Mouse (Mus musculus): ENCODE measurements at regions not wholly inside any gene's neighbourhood (a gene's known extent, or its start where the extent isn't known, plus 50 kb on each side); places are given as distances from the start of the nearest gene placed in this dataset.

DNA sequence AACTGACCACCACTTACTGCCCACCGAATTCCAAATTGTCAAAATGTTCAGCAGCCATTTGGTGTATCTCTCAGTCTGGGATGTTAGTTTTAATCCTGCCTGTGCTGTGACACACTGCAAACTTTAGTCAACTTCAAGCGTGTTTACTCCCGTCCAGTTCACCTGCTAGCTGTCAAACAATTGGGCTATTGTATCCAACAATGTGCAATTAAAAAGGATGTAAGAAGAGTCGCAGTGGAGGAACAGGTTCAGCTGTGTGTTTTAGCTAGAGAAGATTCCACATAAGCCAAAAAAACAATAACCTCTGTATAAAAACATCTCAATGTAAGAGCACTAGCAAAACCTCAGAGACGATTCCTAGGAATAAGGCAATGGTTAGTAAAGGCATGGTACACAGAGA lies 392.7 kb upstream of the Prickle1 start:
- Histone ChIP-seq H3K27me3 (ENCODE audit: insufficient read depth, low read length) (no peaks in the 10 kb centered on the region), H3K36me3 (ENCODE audit: insufficient read depth, low read length) (no peaks in the 10 kb centered on the region), H3K9ac (ENCODE audit: low read depth, low read length) (no peak overlapping the region), H3K4me1 (replicated peaks; ENCODE audit: insufficient read depth, low read length) (no peaks in the 10 kb centered on the region), H3K9me3 (replicated peaks; ENCODE audit: low read length) (peaks cover 3% of the 10 kb centered on the region; the same call in 1 of the 2 replicates), H3K4me3 (replicated peaks; ENCODE audit: low read depth, low read length) (no peak overlapping the region), H3K27ac (no peak overlapping the region), H3K4me2 (ENCODE audit: low read length) (no peak overlapping the region)
- ATAC-seq (replicated peaks; ENCODE audit: low FRiP score, low read depth) (no peak), DNase-seq (ENCODE audit: low spot score) (no peak)
- 62% methylated on average over 5 of the region's 5 CpGs for WGBS
- no peak for TF ChIP-seq CTCF (IDR thresholded peaks at IDR 0.05; ENCODE audit: low read depth)

DNA sequence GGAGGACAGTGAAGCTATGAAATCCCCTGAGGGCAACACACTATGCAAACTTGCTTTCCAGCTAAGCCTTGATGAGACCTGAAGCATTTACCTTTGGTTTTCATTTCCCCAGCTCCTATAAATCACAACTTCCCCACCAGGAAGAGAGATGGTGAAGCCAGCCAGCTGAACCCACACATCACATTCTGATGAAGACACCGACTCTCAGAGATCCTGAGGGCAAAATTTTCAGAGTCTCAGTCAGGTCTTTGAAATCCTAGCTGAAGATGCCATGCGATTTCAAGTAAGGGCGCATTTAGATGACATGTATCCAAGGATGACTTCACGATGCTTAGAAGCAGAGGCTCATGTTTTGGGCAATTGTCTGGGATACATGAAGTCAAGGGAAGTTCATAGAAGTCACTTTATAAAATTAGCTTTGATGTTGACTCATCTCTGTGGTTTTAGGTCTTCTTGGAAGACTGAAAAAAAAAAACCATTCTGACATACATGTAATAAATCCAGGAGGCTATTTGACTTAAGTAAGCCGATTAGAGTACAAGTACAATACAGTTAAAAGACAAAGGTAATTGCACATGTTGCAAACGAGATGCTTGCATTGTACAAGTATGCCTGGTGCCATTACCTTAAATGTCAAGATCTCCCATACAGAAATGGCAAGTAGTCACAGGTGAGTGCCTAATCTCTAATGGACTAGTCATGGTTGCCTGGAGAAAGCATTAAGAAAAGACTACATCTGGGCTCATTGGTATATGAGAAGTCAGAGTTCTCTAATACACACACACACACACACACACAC lies 391.1 kb upstream of the Prickle1 start:
- peaks cover 3% of the 10 kb centered on the region; the same call in 1 of the 2 replicates for H3K9me3 ChIP-seq (replicated peaks; ENCODE audit: low read length)
- H3K9ac ChIP-seq (ENCODE audit: low read depth, low read length) = no peak overlapping the region
- no peaks in the 10 kb centered on the region for H3K27me3 ChIP-seq (ENCODE audit: insufficient read depth, low read length)
- DNase-seq (ENCODE audit: low spot score) (no peak), ATAC-seq (replicated peaks; ENCODE audit: low FRiP score, low read depth) (no peak)
- no peak overlapping the region for H3K27ac ChIP-seq
- no peak for TF ChIP-seq CTCF (IDR thresholded peaks at IDR 0.05; ENCODE audit: low read depth)
- H3K36me3 ChIP-seq (ENCODE audit: insufficient read depth, low read length) = no peaks in the 10 kb centered on the region
- no peak overlapping the region for H3K4me3 ChIP-seq (replicated peaks; ENCODE audit: low read depth, low read length)
- 72% methylated on average over 6 of the region's 6 CpGs for WGBS
- H3K4me1 ChIP-seq (replicated peaks; ENCODE audit: insufficient read depth, low read length) = no peaks in the 10 kb centered on the region
- H3K4me2 ChIP-seq (ENCODE audit: low read length) = no peak overlapping the region

DNA sequence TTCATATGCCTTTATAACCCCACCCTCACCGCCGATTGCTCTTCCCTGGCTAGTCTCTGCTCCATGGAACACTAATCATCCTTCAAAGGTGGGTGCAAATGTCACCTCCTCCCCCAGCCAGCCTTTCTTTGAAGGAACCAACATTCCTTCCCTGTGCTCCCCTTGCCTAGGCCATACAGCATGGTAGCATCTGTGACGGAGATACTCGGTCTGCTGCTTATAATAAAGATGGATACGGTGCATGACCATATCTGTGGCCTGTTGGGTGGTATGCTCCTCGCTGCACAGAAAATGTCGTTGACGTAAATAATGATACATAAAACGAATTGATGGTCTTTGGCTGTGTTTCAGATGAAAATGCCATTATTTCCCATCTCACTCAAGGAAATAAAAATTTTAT lies 386.4 kb upstream of the Prickle1 start:
- Histone ChIP-seq H3K4me1 (replicated peaks; ENCODE audit: insufficient read depth, low read length) (no peaks in the 10 kb centered on the region), H3K9ac (ENCODE audit: low read depth, low read length) (no peak overlapping the region), H3K4me3 (replicated peaks; ENCODE audit: low read depth, low read length) (no peak overlapping the region), H3K9me3 (replicated peaks; ENCODE audit: low read length) (peaks cover 3% of the 10 kb centered on the region; the same call in 1 of the 2 replicates), H3K27me3 (ENCODE audit: insufficient read depth, low read length) (no peaks in the 10 kb centered on the region), H3K27ac (no peak overlapping the region), H3K4me2 (ENCODE audit: low read length) (no peak overlapping the region), H3K36me3 (ENCODE audit: insufficient read depth, low read length) (no peaks in the 10 kb centered on the region)
- no peak for TF ChIP-seq CTCF (IDR thresholded peaks at IDR 0.05; ENCODE audit: low read depth)
- WGBS = 63% methylated on average over 9 of the region's 9 CpGs
- DNase-seq (ENCODE audit: low spot score) (peak; percentile 58), ATAC-seq (replicated peaks; ENCODE audit: low FRiP score, low read depth) (no peak)

DNA sequence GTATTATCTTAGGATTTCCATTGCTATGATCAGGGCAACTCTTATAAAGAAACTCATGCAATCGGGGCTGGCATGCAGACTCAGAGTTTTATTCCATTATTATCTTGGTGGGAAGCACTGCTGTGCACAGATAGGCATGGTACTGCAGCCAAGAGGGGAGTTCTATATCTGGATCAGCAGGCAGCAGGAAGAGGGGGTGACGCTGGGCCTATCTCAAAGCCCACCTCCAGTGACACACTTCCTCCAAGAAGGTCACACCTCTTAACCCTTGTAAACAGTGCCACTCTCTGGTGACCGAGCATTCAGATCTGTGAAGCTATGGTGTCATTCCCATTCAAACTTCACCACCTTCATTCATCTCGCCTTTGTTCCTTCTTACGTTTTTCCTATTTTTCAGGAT lies 381.8 kb upstream of the Prickle1 start:
- Histone ChIP-seq H3K4me2 (ENCODE audit: low read length) (no peak overlapping the region), H3K4me1 (replicated peaks; ENCODE audit: insufficient read depth, low read length) (no peaks in the 10 kb centered on the region), H3K27me3 (ENCODE audit: insufficient read depth, low read length) (no peaks in the 10 kb centered on the region), H3K4me3 (replicated peaks; ENCODE audit: low read depth, low read length) (no peak overlapping the region), H3K36me3 (ENCODE audit: insufficient read depth, low read length) (no peaks in the 10 kb centered on the region), H3K9me3 (replicated peaks; ENCODE audit: low read length) (no peaks in the 10 kb centered on the region), H3K27ac (no peak overlapping the region), H3K9ac (ENCODE audit: low read depth, low read length) (no peak overlapping the region)
- DNase-seq (ENCODE audit: low spot score) (no peak), ATAC-seq (replicated peaks; ENCODE audit: low FRiP score, low read depth) (no peak)
- no peak for TF ChIP-seq CTCF (IDR thresholded peaks at IDR 0.05; ENCODE audit: low read depth)
- WGBS = 79% methylated on average over 5 of the region's 5 CpGs

DNA sequence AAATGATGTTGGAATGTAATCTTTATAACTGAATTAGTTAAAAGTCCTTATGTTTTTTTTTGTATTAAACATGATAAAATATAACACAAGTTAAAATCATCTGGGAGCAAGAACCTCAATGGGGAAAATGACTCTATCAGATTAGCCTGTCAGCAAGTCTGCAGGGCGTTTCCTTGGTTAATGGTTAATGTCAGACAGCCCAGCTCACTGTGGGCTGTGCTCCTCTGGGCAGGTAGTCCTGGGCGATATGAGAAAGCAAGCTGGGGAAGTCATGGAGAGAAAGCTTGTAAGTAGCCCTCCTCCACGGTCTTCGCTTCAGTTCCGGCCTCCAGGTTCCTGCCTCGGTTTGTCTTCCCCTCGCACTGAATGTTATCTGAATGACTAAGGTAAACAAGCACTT lies 379.0 kb upstream of the Prickle1 start:
- H3K4me2 ChIP-seq (ENCODE audit: low read length) = no peak overlapping the region
- ATAC-seq (replicated peaks; ENCODE audit: low FRiP score, low read depth) (no peak), DNase-seq (ENCODE audit: low spot score) (no peak)

DNA sequence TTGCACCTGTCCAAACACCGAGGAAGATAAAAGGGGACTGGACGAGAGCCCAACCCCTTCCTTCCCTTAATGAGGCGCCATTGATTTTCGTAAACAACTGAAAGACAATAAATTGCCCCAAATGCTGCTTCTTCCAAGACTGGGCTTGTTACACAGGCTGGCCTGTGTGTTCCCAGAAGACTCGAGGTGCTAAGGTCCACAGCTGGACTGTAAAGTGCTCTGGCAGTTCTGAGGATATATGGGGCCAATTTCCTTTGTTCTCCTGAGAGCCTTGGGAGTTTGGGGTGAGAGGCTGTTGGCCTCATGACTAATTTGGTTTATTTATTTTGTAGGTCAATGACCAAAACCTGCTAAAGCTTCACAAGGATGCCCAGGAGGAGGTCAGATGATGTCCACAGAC lies 377.3 kb upstream of the Prickle1 start:
- ATAC-seq (replicated peaks; ENCODE audit: low FRiP score, low read depth) (no peak), DNase-seq (ENCODE audit: low spot score) (peak; percentile 36)
- Histone ChIP-seq H3K9me3 (replicated peaks; ENCODE audit: low read length) (no peaks in the 10 kb centered on the region), H3K9ac (ENCODE audit: low read depth, low read length) (no peak overlapping the region), H3K27ac (no peak overlapping the region), H3K4me3 (replicated peaks; ENCODE audit: low read depth, low read length) (no peak overlapping the region), H3K4me2 (ENCODE audit: low read length) (no peak overlapping the region), H3K27me3 (ENCODE audit: insufficient read depth, low read length) (no peaks in the 10 kb centered on the region), H3K36me3 (ENCODE audit: insufficient read depth, low read length) (no peaks in the 10 kb centered on the region), H3K4me1 (replicated peaks; ENCODE audit: insufficient read depth, low read length) (no peaks in the 10 kb centered on the region)
- TF ChIP-seq CTCF (IDR thresholded peaks at IDR 0.05; ENCODE audit: low read depth) = no peak
- 40% methylated on average over 5 of the region's 5 CpGs for WGBS

More for the DNA sequence above, 379.0 kb upstream of the Prickle1 start:
- Histone ChIP-seq H3K4me3 (replicated peaks; ENCODE audit: low read depth, low read length) (no peak overlapping the region), H3K9me3 (replicated peaks; ENCODE audit: low read length) (no peaks in the 10 kb centered on the region), H3K27me3 (ENCODE audit: insufficient read depth, low read length) (no peaks in the 10 kb centered on the region), H3K4me1 (replicated peaks; ENCODE audit: insufficient read depth, low read length) (no peaks in the 10 kb centered on the region), H3K36me3 (ENCODE audit: insufficient read depth, low read length) (no peaks in the 10 kb centered on the region), H3K9ac (ENCODE audit: low read depth, low read length) (no peak overlapping the region), H3K27ac (no peak overlapping the region)
- WGBS = 42% methylated on average over 7 of the region's 7 CpGs
- no peak for TF ChIP-seq CTCF (IDR thresholded peaks at IDR 0.05; ENCODE audit: low read depth)

DNA sequence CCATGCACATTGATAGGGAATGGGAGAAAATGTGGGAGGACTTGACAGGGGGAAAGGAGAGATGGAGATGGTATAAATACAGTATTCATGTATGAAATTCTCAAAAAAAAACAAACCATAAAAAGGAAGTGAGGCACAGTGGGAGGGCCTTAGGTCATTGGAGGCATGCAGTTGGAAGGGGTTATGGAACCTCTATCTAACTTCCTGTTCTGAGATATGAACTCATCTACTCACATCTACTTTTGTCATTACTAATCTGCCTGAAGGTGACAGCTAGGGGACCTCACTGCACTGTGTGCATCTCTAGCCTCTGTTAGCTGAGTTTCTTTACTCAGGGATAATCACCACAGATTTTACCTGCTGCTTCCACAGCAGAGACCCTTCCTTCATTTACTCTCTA lies 366.3 kb upstream of the Prickle1 start:
- Histone ChIP-seq H3K27me3 (ENCODE audit: insufficient read depth, low read length) (no peaks in the 10 kb centered on the region), H3K36me3 (ENCODE audit: insufficient read depth, low read length) (no peaks in the 10 kb centered on the region), H3K9me3 (replicated peaks; ENCODE audit: low read length) (no peaks in the 10 kb centered on the region), H3K27ac (no peak overlapping the region), H3K9ac (ENCODE audit: low read depth, low read length) (no peak overlapping the region), H3K4me3 (replicated peaks; ENCODE audit: low read depth, low read length) (no peak overlapping the region), H3K4me2 (ENCODE audit: low read length) (no peak overlapping the region), H3K4me1 (replicated peaks; ENCODE audit: insufficient read depth, low read length) (no peaks in the 10 kb centered on the region)
- no peak for TF ChIP-seq CTCF (IDR thresholded peaks at IDR 0.05; ENCODE audit: low read depth)
- no peak for ATAC-seq (replicated peaks; ENCODE audit: low FRiP score, low read depth)
- DNase-seq (ENCODE audit: low spot score) = no peak

All from kidney, postnatal 0 days (tissue).